Mouse (Mus musculus): ENCODE results near the gene Apba1.
A peak's percentile ranks its signal among the peaks of the same experiment; 100 is the strongest.

Gene Apba1

DNA sequence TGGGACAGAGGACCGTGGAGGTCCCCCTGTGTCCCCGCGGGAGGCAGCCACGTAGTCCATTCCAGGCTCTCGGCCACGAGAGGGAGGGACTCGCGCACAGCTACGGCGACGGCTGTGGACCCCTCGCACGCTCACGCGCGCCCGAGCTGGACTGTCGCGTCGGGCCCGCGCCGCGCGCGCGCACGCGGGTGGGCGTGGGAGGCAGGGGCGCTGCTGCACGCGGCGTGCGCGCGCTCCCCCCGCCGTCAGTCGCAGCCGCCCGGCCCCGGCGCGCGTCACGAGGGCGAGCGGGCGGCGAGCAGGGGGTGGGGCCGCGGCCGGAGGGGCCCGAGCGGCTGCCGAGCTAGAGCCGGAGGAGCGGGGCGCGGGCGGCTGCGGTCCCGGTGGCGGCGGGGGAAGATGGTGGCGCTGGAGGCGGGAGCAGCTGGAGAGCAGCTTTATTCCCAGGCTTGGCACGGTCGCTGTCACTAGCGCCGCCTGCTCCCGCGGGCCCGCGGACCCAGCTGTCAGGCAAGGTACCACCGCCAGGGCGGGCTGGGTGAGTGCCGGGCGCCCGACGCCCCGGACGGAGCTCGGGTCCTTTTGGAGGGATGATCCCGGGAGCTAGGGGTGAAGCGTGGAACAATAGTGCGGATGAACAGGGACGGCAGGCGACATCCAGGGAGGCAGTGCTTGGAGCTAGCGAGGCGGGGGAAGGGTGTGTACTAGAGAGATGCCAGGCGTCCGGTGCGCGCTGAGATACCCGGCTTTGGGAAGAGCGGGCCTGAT lies at the start of gene Apba1:
Gene Apba1, plus strand, starts transcription at position 334 of the 768 bp plus-strand sequence.
- DNase-seq, result peak; percentile 81 to 89

DNA sequence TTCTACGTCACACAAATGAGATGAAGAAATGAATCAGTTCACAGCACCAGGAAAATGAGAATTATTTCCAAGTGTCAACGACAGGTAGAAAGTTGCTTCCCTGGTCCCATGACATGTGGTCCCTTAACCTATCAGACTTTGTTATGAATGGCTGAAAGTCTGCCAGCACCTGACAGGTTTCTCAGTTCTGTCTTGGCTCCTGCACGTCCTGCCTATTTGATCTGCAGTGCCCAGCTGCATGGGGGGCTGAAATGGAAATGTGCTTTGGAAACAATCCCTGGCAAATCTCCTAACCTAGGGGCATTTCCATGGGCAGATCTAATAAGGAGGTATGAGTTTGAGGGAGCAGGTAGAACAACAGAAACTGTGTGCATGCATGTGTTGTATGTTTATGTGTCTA lies 12.2 kb upstream of the Apba1 start:
- DNase-seq, result no peak

GRCm38 (mm10) chr19:23757011-23757410 lies 1.7 kb upstream of the Apba1 start:
- peak; percentile 29 to 36 for DNase-seq

- DNase-seq, result peak; percentile 98 to 99
Observed at GRCm38 (mm10) chr19:23757961-23758553, 630 bp upstream of the Apba1 start.

- no peak for DNase-seq
Observed at GRCm38 (mm10) chr19:23759322-23759945, 747 bp downstream of the Apba1 start.

- no peak for DNase-seq
Observed at GRCm38 (mm10) chr19:23763371-23763770, 4.7 kb downstream of the Apba1 start.

GRCm38 (mm10) chr19:23764051-23764450 lies 5.4 kb downstream of the Apba1 start:
- no peak for DNase-seq

GRCm38 (mm10) chr19:23768864-23769263 lies 10.2 kb downstream of the Apba1 start:
- DNase-seq, result peak; percentile 25 to 30

DNA sequence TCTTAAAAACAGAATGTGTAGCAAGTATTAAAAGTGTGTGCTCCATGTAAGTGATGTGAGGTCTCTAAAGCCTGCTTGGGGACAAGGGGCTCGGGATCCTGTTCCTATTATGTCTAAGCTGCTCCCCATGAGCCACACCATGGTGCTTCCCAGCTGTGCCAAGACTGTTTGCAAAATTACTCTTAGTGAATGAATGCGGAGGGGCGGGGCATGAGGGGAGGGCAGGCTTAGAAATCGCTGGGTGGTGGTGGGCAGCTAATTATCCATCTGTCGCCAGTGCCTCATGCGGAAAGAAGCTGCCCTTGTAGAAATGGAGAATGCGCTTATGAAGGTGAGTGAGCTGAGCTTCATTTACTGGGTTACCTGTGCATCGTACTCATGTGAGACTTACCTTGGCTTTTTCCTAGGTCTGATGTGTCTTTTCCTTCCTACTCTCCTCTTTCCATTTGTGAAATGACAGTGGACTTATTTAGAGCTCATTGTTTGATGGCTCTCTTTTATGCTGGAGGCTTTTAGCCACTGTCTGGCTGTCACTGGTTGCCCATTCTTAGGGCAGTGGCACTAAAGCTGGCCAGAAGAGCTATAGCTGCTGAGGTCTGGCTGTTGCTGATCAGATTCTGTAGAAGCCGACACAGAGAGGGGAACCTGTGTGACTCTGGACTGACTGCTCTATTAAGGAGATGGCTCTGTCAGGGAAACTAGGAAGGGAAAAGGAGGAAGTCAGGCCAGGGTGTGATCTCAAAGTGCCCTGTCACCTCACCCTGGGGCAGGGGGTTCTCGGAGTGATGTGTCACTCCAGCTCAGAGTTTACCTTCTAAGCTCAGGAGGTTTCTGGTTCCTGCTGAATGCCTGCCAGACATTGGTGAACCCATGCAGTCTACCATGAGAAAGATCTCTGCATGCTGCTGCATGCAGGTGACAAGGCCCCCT lies 12.1 kb downstream of the Apba1 start:
- no peak for DNase-seq

- peak; percentile 14 to 25 for DNase-seq
Observed at GRCm38 (mm10) chr19:23771971-23772370, 13.3 kb downstream of the Apba1 start.

DNA sequence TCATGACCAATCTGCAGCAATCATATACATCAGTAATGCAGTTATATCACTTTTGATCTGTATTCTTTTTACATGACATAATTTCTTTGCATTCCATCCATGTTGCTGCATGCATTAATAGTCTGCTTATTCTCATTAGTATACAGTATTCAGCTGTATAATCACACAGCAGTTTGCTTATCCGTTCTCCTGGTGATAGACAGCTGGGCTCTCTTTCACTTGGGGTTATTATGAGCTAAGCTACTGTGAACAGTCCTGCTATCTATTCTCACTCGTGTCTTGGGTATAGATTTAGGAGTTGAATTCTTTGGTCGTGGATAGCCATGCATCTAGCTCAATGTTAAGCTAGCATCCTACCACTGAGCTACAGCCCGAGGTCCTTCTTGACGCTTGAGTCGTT lies 16.7 kb downstream of the Apba1 start:
- no peak for DNase-seq

DNA sequence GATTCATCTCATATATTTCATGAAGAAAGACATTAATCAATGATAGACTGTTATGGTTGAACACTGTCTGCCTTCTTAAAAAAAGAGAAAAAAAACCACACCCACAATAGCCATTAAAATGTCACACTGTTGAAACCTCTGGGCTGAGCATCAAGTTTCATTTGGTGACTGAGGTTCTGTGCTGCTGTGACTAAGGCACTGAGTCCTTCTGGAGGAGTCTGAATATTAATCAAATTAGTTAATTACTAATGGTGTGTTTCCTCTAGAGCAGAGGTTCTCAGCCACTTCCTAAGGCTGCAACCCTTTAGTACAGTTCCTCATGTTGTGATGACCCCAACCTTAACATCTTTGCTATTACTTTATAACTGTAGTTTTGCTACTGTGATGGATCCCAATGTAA lies 20.4 kb downstream of the Apba1 start:
- no peak for DNase-seq

DNA sequence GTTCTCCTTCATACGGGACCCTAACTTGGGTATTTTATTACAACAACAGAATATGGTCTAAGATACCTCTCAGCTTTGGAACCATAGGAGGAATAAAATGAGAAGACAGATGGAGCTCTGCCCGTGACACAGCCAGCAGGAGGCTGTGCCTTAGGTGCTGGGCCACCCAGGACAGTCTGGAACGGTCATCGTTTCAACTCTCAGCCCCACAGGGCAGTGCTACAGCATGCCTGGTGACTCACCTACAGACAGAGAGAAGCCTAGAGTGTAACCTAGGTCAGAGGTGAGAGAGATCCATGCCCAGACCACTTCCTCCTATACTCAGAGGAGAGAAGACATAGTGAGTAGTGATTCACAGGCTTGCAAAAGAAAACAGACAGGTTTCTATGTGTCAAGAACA lies 21.4 kb downstream of the Apba1 start:
- DNase-seq, result no peak

- DNase-seq, result peak in 1 of 2 experiments; percentile 24
Observed at GRCm38 (mm10) chr19:23781968-23782367, 23.3 kb downstream of the Apba1 start.

- no peak for DNase-seq
Observed at GRCm38 (mm10) chr19:23788420-23789132, 29.9 kb downstream of the Apba1 start.

DNA sequence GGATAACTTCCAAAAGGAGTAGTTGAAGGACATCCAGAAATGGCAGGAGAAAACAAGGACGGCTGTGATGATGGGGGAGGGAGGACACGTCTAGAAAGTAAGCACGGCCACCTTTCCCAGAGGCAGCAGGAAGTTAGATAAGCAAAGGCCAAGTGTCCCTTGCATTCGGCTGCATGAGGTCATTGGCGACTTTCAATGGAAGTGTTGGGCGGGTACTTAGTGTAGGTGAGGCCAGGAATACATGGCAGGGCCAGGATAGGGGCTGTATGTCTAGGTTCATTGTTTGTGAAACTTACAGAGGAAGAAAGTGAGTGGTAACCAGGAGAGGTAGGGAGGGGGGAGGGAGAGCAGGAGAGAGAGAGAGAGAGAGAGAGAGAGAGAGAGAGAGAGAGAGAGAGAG lies 33.0 kb downstream of the Apba1 start:
- no peak for DNase-seq

GRCm38 (mm10) chr19:23792559-23792958 lies 33.9 kb downstream of the Apba1 start:
- DNase-seq, result no peak

DNA sequence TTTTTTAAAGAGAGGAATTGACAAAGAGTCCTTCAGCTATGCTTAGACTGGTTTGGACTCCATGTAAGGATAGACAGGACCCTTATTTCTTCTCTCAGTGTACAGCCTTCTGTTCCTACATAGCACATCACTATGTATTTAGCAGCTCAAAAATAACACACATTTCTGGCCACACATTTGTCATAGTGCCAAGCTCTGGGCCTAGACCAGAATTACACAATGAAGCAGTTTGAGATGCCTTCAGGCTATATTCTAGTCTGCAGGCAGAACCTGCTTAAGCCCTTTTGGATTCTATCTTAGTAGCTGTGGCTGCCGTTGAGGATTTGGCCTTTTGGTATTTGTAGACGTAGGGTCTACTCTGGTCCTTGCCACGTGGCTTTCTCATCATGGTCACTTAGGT lies 35.8 kb downstream of the Apba1 start:
- no peak for DNase-seq

GRCm38 (mm10) chr19:23795156-23795555 lies 36.5 kb downstream of the Apba1 start:
- DNase-seq, result no peak

GRCm38 (mm10) chr19:23801174-23801573 lies 42.5 kb downstream of the Apba1 start:
- no peak for DNase-seq

GRCm38 (mm10) chr19:23803221-23803870 lies 44.7 kb downstream of the Apba1 start:
- DNase-seq, result no peak

DNA sequence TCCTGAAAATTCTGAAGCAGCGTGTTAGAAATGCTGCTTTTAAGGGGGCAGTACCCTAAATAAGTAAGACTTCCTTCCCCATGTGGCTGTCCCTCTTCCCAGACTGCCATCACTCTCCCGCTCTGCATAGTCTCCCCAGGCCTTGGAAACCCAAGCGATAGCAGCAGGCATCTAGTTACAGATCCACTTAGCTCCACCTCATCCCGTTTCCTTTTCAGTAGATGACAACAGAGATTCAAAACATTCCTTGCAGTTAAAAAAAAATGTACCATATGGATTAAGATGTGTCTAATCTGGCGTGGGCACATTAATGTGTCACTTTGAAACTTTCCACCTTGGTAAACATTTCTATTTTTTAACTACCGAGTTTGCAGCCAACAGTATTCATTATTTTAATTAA lies 48.1 kb downstream of the Apba1 start:
- peak in 1 of 2 experiments; percentile 25 for DNase-seq

All from kidney, postnatal 4 days (tissue).